Mouse (Mus musculus) cerebellum, adult 11 months (tissue): ENCODE measurements at regions not wholly inside any gene's neighbourhood (a gene's known extent, or its start where the extent isn't known, plus 50 kb on each side); places are given as distances from the start of the nearest gene placed in this dataset.
A peak's percentile ranks its signal among the peaks of the same experiment; 100 is the strongest.

Experiments used
- DNase-seq: peaks from one replicate; pipeline ENCODE4 v3.0.0; 2022

DNA sequence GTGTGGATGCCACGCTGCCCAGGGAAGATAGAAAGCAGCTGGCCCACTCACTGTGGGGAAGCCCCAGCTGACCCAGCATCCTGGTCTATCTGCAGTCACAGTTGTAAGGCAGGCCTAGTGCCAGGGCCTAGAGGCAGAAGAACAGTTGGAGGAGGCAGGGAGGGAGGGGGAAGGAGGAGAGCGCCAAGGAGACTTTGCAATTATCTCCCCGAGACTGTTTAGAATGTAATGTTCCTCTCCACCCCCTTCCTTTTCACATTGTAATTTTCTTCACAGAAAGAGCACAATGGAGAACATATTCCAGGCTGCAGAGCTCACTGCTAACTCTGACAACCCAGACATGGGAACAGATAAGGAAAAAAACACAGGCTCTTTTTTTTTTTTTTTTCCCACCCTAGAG lies 1382.3 kb downstream of the Gsdmc2 start:
- peak; percentile 33 for DNase-seq

DNA sequence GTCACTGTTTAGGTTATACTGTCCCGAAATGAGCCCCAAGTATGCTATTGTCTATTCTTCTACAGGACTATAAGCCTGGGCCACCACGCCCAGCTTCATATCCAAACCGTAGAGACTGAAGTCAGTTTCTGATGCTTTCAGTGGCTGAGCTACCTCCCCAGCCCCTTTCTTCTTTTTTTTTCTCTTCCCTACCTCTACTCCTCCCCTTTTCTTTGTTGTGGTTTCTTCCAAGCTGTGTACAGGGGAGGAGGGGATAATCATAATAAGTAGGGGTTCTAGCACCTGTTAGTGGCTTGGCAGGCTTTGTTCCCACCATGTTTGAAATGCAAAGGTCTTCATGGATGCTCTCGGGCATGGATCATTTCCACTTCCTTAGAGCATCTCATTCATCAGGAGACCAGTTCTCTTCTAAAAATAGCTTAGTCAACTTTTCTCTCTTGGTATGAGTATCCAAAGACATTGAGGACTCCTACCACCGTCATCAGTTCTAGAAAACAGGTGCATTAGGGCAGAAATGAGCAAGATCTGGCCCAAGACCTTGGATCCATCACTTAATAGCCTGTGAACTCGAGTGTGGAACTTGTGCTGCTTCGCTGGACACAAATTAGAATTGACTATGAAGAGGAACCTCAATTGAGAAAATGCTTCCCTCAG lies 1383.5 kb downstream of the Gsdmc2 start:
- DNase-seq, result no peak

DNA sequence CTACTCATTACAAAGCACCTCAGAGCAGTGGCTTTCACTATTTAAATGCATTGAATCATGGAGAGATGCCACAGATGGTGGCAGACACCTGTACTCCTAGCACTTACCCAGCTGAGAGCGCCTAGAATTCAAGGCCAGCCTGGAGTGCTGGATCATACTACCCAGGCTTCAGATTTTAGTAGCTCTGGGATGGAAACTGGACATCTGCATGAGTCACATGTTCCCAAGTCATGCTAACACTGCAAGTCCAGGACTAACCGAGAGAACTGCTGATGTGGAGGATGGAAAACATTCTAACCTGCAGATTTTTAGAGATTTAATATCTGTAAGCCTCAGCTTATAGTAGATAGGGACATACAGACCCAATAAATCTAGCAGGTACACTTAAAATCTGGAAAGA lies 1384.3 kb downstream of the Gsdmc2 start:
- DNase-seq, result no peak

DNA sequence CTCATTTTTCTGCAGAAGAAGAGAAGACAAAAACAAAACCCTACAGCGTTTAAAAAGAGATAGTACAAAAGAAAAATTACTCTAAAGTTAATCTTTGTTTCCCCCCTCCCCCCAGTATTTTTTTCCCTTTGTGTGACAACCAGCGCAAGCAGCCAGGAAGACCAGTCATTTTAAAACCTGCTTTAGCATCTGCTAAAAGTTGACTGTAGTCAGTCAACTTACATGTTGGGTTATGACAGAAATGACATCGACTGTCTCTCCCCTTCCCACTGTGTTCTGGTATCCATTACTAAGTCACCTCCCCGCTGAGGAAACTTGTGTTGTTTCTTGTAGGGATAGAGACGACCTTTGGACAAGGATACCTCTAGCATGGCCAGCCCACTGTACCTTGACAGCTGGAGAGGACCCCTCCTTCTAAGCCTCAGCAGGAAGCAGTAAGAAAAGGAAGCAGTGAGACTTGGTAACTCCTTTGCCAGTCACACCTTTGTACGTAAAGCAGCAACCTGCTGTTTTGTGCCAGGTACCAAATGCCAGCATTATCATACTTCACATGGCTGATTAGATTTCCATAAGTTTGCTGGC lies 1384.9 kb downstream of the Gsdmc2 start:
- DNase-seq, result no peak

DNA sequence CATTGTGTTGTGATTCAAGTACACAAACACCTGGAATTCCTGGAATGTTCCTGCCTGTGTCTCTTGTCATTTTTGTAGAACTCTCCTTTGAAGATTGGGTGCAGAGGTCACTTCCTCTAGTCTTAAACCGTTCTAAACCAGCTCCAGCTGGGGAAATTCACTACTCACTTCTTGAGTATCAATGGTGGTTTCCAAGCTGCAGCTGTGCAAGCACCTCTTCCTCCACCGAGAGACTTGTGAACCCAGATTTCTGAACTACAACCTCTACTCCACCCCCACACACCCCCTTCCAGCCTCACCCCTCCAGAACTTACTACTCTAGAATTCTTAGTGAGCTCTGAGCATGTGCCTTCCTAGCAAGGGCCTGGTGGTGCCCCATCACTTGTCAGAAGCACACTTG lies 1387.0 kb downstream of the Gsdmc2 start:
- DNase-seq, result no peak

DNA sequence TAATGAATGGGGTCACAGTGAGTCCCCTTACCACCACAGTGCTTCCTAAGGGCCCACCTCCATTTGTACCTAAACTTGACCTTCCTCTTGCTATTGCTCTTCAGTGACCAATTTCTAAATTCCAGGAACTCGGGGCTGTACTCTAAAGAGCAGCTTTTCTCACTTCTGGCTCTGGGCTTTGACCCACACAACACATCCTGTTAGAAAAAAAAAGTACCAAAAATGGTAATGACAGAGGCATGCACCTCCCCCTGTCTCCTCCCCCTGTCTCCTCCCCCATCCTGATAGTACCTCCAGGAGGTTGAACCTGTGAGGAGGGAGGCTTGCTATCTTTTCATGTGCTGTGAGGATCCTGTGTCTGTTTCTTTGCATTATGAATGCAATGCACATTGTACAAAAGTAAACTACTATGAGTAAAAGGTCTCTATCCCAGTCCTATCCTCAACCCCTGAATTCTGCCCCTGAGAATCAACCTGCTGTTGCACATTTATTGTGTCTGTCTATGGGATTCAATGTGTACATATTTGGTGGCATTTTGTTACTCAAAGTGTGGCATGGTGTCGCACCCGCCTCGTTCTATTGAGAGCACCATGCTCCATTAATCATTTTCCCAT lies 1387.8 kb downstream of the Gsdmc2 start:
- DNase-seq, result no peak

DNA sequence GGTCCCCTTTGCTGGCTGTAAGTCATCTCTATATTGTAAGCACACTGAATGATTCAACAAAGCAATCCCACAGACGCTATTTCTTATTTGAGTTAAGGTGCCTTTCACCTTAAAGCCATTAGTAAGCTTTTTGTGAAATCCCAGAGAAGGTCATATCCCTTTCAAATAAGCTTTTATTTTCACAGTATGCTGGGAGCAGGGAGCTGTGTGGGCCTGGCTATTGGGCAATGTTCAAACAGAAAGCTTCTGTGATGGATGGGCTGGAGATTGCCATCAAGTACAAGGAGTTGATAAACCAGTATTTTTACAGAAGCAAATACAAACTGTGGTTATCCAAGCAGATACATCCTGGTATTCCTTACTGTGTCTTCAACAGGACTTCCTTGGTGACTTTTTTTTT lies 1389.0 kb downstream of the Gsdmc2 start:
- DNase-seq, result no peak

DNA sequence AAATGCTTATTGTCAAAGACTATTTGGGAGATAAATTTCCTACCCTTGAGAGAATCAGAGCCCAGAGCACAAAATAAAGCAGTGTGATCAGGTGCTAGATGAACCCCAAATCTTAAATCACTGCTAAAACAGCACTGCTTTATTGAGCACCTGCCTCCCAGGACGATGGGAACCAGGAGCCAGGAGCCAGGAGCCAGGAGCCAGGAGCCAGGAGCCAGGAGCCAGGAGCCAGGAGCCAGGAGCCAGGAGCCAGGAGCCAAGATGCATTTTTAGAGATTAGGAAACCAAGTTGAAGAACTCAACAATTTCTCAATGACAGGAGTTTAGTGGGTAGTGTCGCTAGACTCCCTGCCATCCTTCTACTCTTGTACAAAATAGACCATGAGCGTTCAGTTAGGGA lies 1396.9 kb downstream of the Gsdmc2 start:
- DNase-seq, result no peak

DNA sequence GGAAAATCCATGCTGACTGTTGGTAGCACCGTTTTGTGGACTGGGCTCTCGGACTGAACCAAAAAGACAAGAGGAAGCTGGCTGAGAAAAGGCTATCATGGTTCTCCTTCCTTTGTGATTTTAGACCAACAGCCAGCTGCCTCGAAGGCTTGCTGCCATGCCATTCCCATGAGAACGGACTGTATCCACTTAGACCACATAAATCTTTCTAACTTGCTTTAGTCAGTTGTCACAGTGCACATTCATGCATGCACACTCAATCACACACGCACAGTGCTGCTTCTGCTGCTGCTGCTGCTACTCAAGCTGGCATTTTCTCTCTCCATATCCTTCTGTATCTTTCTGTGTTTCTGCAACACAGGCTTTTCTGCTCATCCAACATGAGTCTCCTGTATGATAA lies 1405.8 kb downstream of the Gsdmc2 start:
- no peak for DNase-seq

DNA sequence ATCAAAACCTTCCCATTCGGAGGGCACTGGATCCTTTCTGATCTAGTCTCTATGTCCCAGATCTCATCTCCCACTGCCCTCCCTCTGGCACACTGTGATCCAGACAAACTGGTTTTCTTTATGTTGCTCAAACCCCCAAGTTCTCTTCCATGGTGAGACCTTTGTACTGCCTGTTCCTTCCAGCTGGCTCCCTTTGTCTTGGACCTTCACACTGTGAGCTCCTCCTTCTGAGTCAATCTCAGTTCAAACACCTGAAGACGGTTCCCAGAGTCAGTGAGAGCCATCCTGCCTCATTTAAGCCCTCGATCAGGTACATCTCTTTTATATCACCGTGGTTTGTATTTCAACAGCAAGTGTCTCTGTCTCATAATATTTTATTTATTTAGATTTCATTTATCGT lies 1408.3 kb downstream of the Gsdmc2 start:
- DNase-seq, result no peak

DNA sequence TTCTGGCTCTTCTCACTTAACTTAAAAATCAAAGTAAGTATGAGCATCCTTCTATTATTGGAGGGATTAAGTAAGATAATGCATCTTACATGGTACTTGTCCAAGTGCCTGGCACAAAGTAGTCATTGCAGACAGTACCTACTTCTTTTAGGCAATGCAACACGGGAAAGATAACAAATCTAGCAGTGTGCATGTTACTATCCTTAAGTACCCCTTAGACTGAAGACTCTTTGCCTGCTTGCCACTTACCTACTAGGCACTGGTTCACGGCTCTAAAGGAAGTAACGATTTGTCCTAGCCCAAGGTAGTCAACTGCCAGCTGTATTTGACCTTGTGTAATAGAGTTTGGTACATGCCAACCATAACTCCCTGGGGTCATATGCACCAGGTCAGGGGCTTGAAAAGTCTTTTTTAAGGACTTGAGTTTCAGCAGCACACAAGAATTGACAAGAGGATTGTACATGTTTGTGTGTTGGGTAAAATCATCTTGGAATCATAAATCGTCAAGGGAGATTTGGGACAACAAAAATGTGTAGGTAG lies 1409.8 kb downstream of the Gsdmc2 start:
- no peak for DNase-seq

DNA sequence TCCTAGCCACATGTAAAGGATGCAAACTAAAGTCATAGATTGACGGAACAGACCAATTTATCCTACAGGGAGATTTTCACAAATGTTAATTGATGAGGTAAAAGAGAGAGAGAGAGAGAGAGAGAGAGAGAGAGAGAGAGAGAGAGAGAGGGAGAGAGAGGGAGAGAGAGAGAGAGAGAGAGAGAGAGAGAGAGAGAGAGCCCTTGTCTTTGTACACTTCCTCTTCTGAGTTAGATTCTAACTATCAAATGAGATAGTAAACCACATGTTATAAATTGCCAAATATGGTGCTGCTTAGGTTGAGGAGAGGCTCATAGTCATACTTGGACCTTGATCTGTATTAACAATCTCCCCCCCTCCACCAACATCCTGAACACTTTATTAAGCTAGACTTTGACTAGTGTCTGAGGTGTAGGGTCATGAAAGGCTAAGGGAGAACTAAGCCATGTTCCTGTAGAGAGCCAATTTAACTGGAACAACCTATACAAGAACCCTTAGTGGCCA lies 1412.2 kb downstream of the Gsdmc2 start:
- DNase-seq, result no peak

DNA sequence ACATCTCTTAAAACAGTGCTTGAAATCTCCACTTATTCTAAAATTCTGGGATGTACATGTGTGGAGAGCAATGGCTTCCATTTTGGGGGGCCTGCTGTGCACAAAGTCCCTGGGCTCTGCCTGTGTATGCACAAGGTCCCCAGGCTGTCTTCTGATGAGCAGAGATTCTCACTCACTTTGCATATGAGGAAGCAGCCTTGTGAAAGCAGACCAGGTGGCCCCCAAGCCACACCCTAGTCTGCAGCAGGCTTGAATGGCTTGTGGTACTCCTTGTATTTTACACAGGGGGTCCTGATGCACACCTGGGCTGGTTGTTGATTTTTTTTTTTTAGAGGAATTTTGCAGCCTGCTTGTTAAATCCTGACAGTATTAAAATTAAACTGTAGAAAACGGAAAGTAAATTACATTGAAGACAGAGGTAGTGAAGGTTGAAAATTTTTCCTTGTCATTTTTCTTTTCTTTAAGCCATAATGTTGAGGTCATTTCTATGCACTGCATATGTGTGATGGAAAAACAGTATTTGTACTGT lies 1413.8 kb downstream of the Gsdmc2 start:
- DNase-seq, result no peak

DNA sequence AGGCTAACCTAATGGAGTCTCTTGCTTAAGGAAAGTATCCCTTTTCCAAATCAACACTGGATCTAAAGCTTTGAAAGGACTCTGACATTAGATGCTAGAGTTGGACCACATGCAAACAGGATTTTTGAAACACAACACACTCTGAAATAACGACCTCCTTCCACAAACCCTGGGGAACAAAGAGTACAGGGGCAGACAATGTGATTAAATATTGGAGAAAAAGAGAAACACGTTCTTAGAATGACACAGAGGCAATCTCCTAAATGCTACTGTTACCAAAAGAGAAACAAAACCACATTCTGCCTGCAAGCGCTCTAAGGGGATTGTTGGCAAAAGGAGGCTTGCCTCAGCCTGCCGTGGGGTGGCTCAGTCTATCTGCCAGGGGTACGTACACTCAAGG lies 1422.0 kb downstream of the Gsdmc2 start:
- no peak for DNase-seq

DNA sequence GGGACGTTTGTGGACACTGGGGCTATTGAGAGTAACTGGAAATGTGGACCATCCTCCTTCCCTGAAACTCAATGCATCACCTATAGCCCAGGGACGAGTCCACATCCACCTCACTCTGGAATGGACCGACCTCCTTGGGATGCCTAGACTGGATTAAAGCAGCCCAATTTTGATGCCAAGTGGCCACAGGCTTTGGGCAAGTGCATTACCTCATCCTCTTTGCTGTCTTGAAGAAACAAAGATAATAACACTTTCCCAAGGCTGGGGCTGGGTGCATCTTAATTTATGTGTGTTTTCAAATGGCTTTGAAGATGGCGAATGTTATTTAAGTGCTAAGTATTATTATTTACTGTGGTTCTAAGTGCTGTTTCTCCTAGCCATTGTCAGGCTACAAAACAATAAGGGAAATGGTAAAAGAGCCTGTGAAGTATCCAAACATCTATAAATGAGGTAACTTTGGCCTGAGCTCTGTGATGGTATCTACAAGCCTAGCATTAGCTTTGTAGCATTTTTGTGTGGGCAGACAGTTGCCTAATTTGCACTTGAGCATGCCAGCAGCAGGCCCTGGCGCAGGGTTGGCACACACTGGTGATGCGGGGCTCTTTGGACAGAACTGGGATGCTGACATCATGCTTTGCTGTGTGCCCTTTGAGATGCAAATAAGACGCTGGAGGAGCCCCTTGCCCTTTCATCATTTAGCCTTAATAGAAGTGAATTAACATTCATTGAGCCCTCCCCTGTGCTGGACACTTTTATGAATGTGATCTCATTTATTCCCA lies 1423.7 kb downstream of the Gsdmc2 start:
- DNase-seq, result no peak

DNA sequence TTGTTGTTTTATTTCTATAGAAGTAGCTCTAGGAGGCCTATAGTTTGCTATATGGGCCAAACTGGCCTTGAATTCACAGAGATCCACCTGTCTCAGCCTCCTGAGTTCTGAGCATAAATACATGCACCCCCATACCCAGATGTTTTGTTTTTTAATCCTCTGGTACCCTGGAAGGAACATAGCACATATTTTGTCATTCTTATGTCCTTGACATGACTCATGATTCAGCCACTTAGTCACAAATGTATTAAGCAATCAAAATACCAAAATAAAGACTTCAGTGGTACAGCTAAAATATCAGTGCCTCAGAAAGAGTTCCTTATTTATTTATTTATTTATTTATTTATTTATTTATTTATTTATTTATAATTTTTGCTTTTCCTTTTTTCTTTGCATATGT lies 1428.3 kb downstream of the Gsdmc2 start:
- DNase-seq, result no peak

DNA sequence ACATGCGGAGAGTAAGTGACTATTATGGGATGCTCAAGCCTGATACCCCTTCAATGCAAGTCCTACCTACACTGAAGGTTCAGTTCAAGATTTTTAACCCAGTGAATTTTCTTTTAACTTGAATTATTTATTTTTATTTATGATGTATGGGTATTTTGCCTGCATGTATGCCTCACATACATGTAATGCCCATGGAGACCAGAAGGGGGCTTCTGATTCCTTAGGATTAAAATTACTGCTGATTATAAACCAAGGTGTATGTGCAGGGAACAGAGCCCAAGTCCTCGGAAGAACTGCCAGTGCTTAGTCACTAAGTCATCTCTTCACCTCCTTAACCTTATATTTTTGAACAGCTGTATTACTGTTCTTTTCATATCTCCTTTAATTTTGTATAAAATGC lies 1431.3 kb downstream of the Gsdmc2 start:
- DNase-seq, result no peak

DNA sequence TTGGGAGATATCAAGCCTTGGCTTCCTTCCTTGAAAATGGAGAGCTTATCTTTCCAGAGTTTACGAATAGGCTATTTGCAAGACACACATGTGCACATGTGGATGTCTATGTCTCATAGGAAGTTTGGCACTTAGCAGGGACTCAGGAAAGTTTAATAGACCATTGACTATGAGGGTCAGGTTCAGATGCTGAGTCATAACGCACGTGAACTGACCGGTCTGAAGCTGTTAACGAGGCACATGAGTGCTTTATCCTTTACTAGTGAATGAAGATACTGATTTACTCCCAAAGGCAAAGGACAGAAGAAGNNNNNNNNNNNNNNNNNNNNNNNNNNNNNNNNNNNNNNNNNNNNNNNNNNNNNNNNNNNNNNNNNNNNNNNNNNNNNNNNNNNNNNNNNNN lies 1442.8 kb downstream of the Gsdmc2 start:
- no peak for DNase-seq

DNA sequence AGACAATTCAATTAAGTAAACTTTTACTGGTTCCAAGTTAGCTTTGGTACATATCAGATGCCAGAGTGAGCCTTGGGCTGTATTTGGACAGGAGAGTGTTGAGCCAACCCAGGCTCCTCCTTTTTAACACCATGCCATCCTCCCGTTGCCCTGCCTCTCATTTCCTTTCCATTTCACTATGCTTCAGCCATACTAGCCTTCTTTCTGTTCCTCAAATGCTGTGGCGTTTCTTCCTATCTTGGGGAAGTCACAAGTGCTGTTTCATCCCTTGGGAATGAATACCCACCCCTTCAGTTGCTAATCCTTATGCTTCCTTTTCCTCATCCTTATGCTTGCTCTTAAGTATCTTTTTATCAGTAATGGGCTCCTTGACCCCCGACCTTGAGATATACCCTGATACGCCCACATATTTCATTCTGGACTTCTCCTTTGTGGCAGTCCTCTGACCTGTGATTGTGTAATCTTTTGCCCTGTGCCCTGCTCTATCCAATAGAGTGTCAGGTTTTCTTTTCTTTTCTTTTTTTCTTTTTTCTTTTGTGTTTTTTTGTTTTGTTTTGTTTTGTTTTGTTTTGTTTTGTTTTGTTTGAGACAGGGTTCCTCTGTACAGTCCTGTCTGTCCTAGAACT lies 1443.9 kb downstream of the Gsdmc2 start:
- DNase-seq, result no peak

DNA sequence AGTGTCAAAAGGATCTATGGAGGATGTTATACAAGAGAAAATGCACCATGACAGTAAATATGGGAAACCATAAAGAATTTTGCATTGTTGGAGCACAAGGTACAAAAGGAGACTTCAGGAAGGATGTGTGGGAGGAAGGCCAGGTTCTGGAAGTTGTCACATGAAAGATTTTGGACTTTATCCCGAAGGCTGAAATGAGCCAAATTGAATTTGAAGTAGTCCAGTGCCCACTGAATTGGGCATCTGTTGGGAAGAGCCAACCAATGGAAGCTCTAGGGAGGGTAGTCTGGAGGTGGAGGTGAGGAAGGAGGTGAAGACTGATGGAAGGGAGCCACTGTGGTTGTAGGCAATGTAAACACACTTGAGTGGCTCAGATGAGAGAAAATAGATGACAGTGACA lies 1445.6 kb downstream of the Gsdmc2 start:
- no peak for DNase-seq

DNA sequence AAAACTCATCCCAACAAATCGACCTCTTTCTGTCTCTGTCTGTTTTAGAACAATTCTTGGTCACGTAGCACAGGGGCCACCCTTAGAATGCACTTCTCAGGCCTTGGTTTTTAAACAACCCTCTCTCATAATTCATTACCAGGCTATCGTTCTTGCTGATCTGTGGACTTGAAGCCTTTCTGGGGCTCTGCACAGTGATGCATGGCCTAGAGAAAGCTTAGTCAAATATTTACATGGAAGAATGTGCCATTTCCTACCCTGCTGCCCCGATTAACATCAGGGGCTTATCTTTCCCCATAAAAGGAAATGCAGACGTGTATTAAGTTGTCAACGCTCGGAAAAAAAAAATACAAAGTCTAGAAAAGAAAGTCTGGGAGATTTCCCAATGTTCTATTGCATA lies 1448.0 kb downstream of the Gsdmc2 start:
- no peak for DNase-seq

DNA sequence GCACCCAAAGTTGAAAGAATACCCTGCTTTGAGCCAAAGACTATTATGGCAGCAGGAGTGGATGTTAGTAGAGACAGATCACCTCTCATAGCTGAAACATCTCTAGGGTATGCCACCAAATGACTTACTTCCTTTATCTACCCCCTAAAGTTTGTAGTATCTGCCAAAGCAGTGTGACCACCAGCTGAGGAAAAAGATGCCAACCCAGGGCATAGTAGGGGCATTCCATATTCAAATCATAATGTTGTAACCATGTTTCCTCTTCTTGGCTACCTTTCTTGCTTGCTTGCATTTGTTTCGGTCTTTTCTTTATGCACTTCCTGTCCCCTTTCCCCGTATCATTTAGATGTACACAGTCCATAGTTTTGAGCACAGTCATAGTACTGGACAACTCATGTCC lies 1449.6 kb downstream of the Gsdmc2 start:
- DNase-seq, result no peak

DNA sequence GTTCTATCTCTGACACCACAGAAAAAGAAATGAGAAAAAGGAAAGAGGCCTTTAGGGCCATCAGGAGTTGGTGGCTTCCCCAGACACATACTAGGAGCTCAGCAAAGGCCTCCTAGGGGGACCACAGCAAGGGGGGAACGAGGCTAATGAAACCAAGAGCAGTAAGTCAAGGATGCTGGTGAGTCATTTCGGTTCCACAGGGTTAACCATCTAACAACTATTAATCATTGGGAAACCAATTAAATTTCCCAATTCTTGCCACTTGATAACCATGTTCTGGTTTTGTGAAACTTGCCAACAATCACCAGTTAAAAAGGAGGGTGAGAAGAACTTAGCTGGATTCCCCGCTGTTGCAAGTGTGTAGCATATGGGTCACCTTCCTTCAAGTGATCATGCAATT lies 1451.6 kb downstream of the Gsdmc2 start:
- DNase-seq, result no peak
